Mouse (Mus musculus) hematopoietic stem cell, adult 5-6 weeks (primary cell): ENCODE results near the gene Nfe2l2. TPM values are rescaled to one million over a fixed set of nuclear protein-coding genes. Genes with fewer than 3 reads are reported as not detected.
"Not testable (repeated sequence)": the region's sequence is repeated elsewhere in the genome, so short reads cannot be mapped to it uniquely, and the experiment has no call there.

Experiments
- ATAC-seq, 2 experiments: fragments of 125-278 bp in 1 of 2; replicated peaks in 1 of 2; 2 replicates each; pipeline ENCODE4 v1.8.0; 2016 to 2017; ENCODE audit warnings: inconsistent platforms in 2 of 2, mild to moderate bottlenecking in 2 of 2, moderate number of reproducible peaks in 2 of 2, low read depth in 1 of 2, moderate TSS enrichment in 1 of 2; ENCODE audit not compliant: low FRiP score in 2 of 2, poor library complexity in 2 of 2, severe bottlenecking in 2 of 2, insufficient read depth in 1 of 2, low TSS enrichment in 1 of 2
- total RNA-seq: library from RNA; stranded (forward); fragments of 172-1452, 232-1000 nt; gene quantifications from 2 replicates; pipeline ENCODE4 v1.2.3, GENCODE M21; 2017

Gene Nfe2l2
- total RNA-seq, 1 experiment from 2014 or later, result 81.9 TPM

- ATAC-seq, result peak; percentile 65 to 69; a peak in 3 of 4 replicates
These were observed 68.0 kb downstream of the Nfe2l2 start for GRCm38 (mm10) chr2:75636261-75637054.

GRCm38 (mm10) chr2:75634431-75634830, 70.0 kb downstream of the Nfe2l2 start:
- not testable (repeated sequence) for ATAC-seq

GRCm38 (mm10) chr2:75633784-75634183, 70.7 kb downstream of the Nfe2l2 start:
- ATAC-seq, result 0 out of 4 replicates have a peak, but pooled peaks of 1 of the 2 experiments have one; percentile 25

- ATAC-seq, result no peak
These were observed 71.1 kb downstream of the Nfe2l2 start for GRCm38 (mm10) chr2:75633381-75633780.

- ATAC-seq, result no peak
These were observed 71.7 kb downstream of the Nfe2l2 start for GRCm38 (mm10) chr2:75632721-75633181.

- no peak for ATAC-seq
These were observed 72.4 kb downstream of the Nfe2l2 start for GRCm38 (mm10) chr2:75632043-75632442.

GRCm38 (mm10) chr2:75631421-75631820, 73.0 kb downstream of the Nfe2l2 start:
- ATAC-seq, result no peak

GRCm38 (mm10) chr2:75628487-75628886, 76.0 kb downstream of the Nfe2l2 start:
- no peak for ATAC-seq

GRCm38 (mm10) chr2:75626597-75627440, 77.6 kb downstream of the Nfe2l2 start:
- ATAC-seq, result no peak

Other genes with a start within 250 kb of the Nfe2l2 start
- gene Hnrnpa3, start 45.4 kb downstream of the Nfe2l2 start, total RNA-seq, result 217 and 447 TPM in 2 replicates
- gene Agps, start 127.5 kb upstream of the Nfe2l2 start, total RNA-seq, result 38.7 and 63.6 TPM in 2 replicates
- 4.4 and 9.1 TPM in 2 replicates for gene Ttc30b, start 233.9 kb upstream of the Nfe2l2 start, total RNA-seq